Mouse (Mus musculus) forebrain, embryonic 16.5 days (tissue): Measurements from ENCODE around the gene Tnk2. TPM values are rescaled to one million over a fixed set of nuclear protein-coding genes. Genes with fewer than 3 reads are reported as not detected.
A peak's percentile ranks its signal among the peaks of the same experiment; 100 is the strongest.
"Not testable (repeated sequence)": the region's sequence is repeated elsewhere in the genome, so short reads cannot be mapped to it uniquely, and the experiment has no call there.

ENCODE experiments used
- ATAC-seq: fragments of 200-750 bp; cut with Nextera tagmentation; 2 replicates; pipeline ENCODE4 v1.8.0; 2017; ENCODE audit warnings: mild to moderate bottlenecking, moderate library complexity
- H3K27ac ChIP-seq: fragments of 300-500 bp; sonication (generic); 2 replicates; pipeline ENCODE4 v1.5.1; 2014; ENCODE audit warnings: low read length, control low read depth
- H3K27me3 ChIP-seq: fragments of 300-500 bp; sonication (generic); replicated peaks from 2 replicates; pipeline ENCODE4 v1.6.1; 2014; ENCODE audit warnings: low read length; ENCODE audit not compliant: control insufficient read depth, insufficient read depth
- H3K36me3 ChIP-seq: fragments of 300-500 bp; sonication (generic); 2 replicates; pipeline ENCODE4 v1.6.1; 2014; ENCODE audit not compliant: control insufficient read depth, insufficient read depth
- H3K4me1 ChIP-seq: fragments of 300-500 bp; sonication (generic); replicated peaks from 2 replicates; pipeline ENCODE4 v1.6.1; 2014; ENCODE audit warnings: low read length; ENCODE audit not compliant: control insufficient read depth, insufficient read depth
- H3K4me2 ChIP-seq: fragments of 300-500 bp; sonication (generic); 2 replicates; pipeline ENCODE4 v1.6.1; 2014; ENCODE audit warnings: mild to moderate bottlenecking, low read length, control low read depth
- H3K4me3 ChIP-seq: fragments of 300-500 bp; sonication (generic); replicated peaks from 2 replicates; pipeline ENCODE4 v1.5.1; 2014; ENCODE audit warnings: mild to moderate bottlenecking, low read length, control low read depth
- H3K9ac ChIP-seq: fragments of 300-500 bp; sonication (generic); replicated peaks from 2 replicates; pipeline ENCODE4 v1.6.1; 2014; ENCODE audit warnings: low read depth, low read length, control low read depth
- H3K9me3 ChIP-seq: fragments of 300-500 bp; sonication (generic); 2 replicates; pipeline ENCODE4 v1.6.1; 2016; ENCODE audit warnings: low read length; ENCODE audit not compliant: control insufficient read depth
- WGBS: fragments of 180-500 bp; shearing (Covaris S2); extraction: QIAGEN DNeasy Blood & Tissue Kit; methylation state at CpG from one replicate; pipeline ENCODE4 v1.1.7; 2014; 5-methylcytosine and 5-hydroxymethylcytosine counted together
- polyA plus RNA-seq: library from polyadenylated mRNA; unstranded; fragments of >200 nt; fragmentation: Nextera tagmentation; extraction: Ambion mirVana; gene quantifications from 2 replicates; pipeline ENCODE4 v1.2.1, GENCODE M21; 2015

The Tnk2 gene
- polyA plus RNA-seq, 1 experiment from 2014 or later, result 21.9 TPM

GRCm38 (mm10) chr16:32633486-32634012 is 10.1 kb upstream of the Tnk2 start:
- H3K4me3 ChIP-seq, result no peak overlapping the region
- no peak for ATAC-seq
- no peaks in the 10 kb centered on the region for H3K27me3 ChIP-seq
- no peaks in the 10 kb centered on the region for H3K9me3 ChIP-seq
- no peak overlapping the region for H3K4me2 ChIP-seq
- no peak overlapping the region for H3K27ac ChIP-seq
- no peak overlapping the region for H3K9ac ChIP-seq
- whole genome bisulfite sequencing, result 93% methylated on average over 4 of the region's 4 CpGs
- peaks cover 3% of the 10 kb centered on the region for H3K4me1 ChIP-seq
- H3K36me3 ChIP-seq, result peaks cover 25% of the 10 kb centered on the region

GRCm38 (mm10) chr16:32634183-32634582 is 9.5 kb upstream of the Tnk2 start:
- no peak overlapping the region for H3K4me3 ChIP-seq
- no peak for ATAC-seq

GRCm38 (mm10) chr16:32635314-32635713 is 8.4 kb upstream of the Tnk2 start:
- Histone ChIP-seq H3K27ac (no peak overlapping the region), H3K4me3 (no peak overlapping the region), H3K27me3 (no peaks in the 10 kb centered on the region), H3K4me2 (no peak overlapping the region), H3K4me1 (peaks cover 5% of the 10 kb centered on the region), H3K9ac (no peak overlapping the region), H3K36me3 (peaks cover 13% of the 10 kb centered on the region), H3K9me3 (no peaks in the 10 kb centered on the region)
- WGBS, result 47% methylated on average over 3 of the region's 3 CpGs
- ATAC-seq, result peak; percentile 62

More at GRCm38 (mm10) chr16:32634183-32634582, 9.5 kb upstream of the Tnk2 start:
- Histone ChIP-seq H3K4me2 (no peak overlapping the region), H3K36me3 (peaks cover 22% of the 10 kb centered on the region), H3K9ac (no peak overlapping the region), H3K27me3 (no peaks in the 10 kb centered on the region), H3K9me3 (no peaks in the 10 kb centered on the region), H3K4me1 (peaks cover 5% of the 10 kb centered on the region), H3K27ac (no peak overlapping the region)
- 81% methylated on average over 5 of the region's 5 CpGs for WGBS

GRCm38 (mm10) chr16:32636331-32636730 is 7.3 kb upstream of the Tnk2 start:
- Histone ChIP-seq H3K4me3 (no peak overlapping the region), H3K9ac (no peak overlapping the region), H3K27ac (no peak overlapping the region), H3K4me1 (peaks cover 5% of the 10 kb centered on the region), H3K27me3 (no peaks in the 10 kb centered on the region), H3K9me3 (no peaks in the 10 kb centered on the region), H3K4me2 (no peak overlapping the region), H3K36me3 (peaks cover 9% of the 10 kb centered on the region; the same call in 1 of the 2 replicates)
- no peak for ATAC-seq
- 92% methylated on average over 3 of the region's 3 CpGs for WGBS

- 46% methylated on average over 6 of the region's 6 CpGs for WGBS
- no peaks in the 10 kb centered on the region for H3K9me3 ChIP-seq
- peaks cover 5% of the 10 kb centered on the region for H3K4me1 ChIP-seq
- H3K27me3 ChIP-seq, result no peaks in the 10 kb centered on the region
- no peak for ATAC-seq
- H3K9ac ChIP-seq, result no peak overlapping the region
- H3K36me3 ChIP-seq, result peaks cover 6% of the 10 kb centered on the region; the same call in 1 of the 2 replicates
- no peak overlapping the region for H3K27ac ChIP-seq
- no peak overlapping the region for H3K4me2 ChIP-seq
- H3K4me3 ChIP-seq, result no peak overlapping the region
Observed at GRCm38 (mm10) chr16:32636871-32637521, 6.7 kb upstream of the Tnk2 start.

GRCm38 (mm10) chr16:32638476-32638875 is 5.2 kb upstream of the Tnk2 start:
- Histone ChIP-seq H3K4me1 (peaks cover 5% of the 10 kb centered on the region), H3K4me2 (no peak overlapping the region), H3K27ac (no peak overlapping the region), H3K36me3 (no peaks in the 10 kb centered on the region), H3K4me3 (no peak overlapping the region), H3K27me3 (no peaks in the 10 kb centered on the region), H3K9ac (no peak overlapping the region), H3K9me3 (no peaks in the 10 kb centered on the region)
- peak; percentile 69; the same call in 1 of the 2 replicates for ATAC-seq
- WGBS, result 7% methylated on average over 8 of the region's 8 CpGs

- Histone ChIP-seq H3K36me3 (no peaks in the 10 kb centered on the region), H3K9ac (no peak overlapping the region), H3K4me3 (no peak overlapping the region), H3K9me3 (no peaks in the 10 kb centered on the region), H3K27me3 (no peaks in the 10 kb centered on the region), H3K4me1 (peaks cover 10% of the 10 kb centered on the region), H3K4me2 (no peak overlapping the region), H3K27ac (no peak overlapping the region)
- 59% methylated on average over 5 of the region's 5 CpGs for WGBS
- ATAC-seq, result no peak
Observed at GRCm38 (mm10) chr16:32640096-32640495, 3.6 kb upstream of the Tnk2 start.

GRCm38 (mm10) chr16:32640683-32641082 is 3.0 kb upstream of the Tnk2 start:
- not testable (repeated sequence) for H3K4me3 ChIP-seq, H3K27ac ChIP-seq, H3K36me3 ChIP-seq, ATAC-seq, H3K4me2 ChIP-seq, H3K9me3 ChIP-seq, H3K27me3 ChIP-seq, H3K9ac ChIP-seq
- H3K4me1 ChIP-seq, result peaks cover 16% of the 10 kb centered on the region
- WGBS, result 74% methylated on average over 2 of the region's 2 CpGs

- 71% methylated on average over 20 of the region's 20 CpGs for WGBS
- Histone ChIP-seq H3K4me3 (no peak overlapping the region), H3K9me3 (no peaks in the 10 kb centered on the region), H3K4me1 (peaks cover 23% of the 10 kb centered on the region), H3K9ac (no peak overlapping the region), H3K36me3 (no peaks in the 10 kb centered on the region), H3K27me3 (no peaks in the 10 kb centered on the region), H3K27ac (no peak overlapping the region), H3K4me2 (no peak overlapping the region)
- ATAC-seq, result no peak
Observed at GRCm38 (mm10) chr16:32641440-32642219, 2.0 kb upstream of the Tnk2 start.
